Mouse (Mus musculus) embryonic facial prominence, embryonic 12.5 days (tissue): Measurements from ENCODE around the gene Sap18b. TPM values are rescaled to one million over a fixed set of nuclear protein-coding genes. Genes with fewer than 3 reads are reported as not detected.

Experiments
- ATAC-seq: fragments of 200-750 bp; cut with Nextera tagmentation; 2 replicates; pipeline ENCODE4 v1.8.0; 2017; ENCODE audit not compliant: insufficient number of reproducible peaks, insufficient read depth, low FRiP score, low TSS enrichment
- H3K27ac ChIP-seq: fragments of 300-500 bp; sonication (generic); 2 replicates; pipeline ENCODE4 v1.5.1; 2016; ENCODE audit warnings: mild to moderate bottlenecking
- H3K27me3 ChIP-seq: fragments of 300-500 bp; sonication (generic); 2 replicates; pipeline ENCODE4 v1.6.1; 2016; ENCODE audit warnings: mild to moderate bottlenecking, moderate library complexity
- H3K36me3 ChIP-seq: fragments of 300-500 bp; sonication (generic); 2 replicates; pipeline ENCODE4 v1.6.1; 2016; ENCODE audit warnings: mild to moderate bottlenecking
- H3K4me1 ChIP-seq: fragments of 300-500 bp; sonication (generic); 2 replicates; pipeline ENCODE4 v1.6.1; 2016
- H3K4me2 ChIP-seq: fragments of 300-500 bp; sonication (generic); replicated peaks from 2 replicates; pipeline ENCODE4 v1.6.1; 2016; ENCODE audit warnings: mild to moderate bottlenecking, moderate library complexity
- H3K4me3 ChIP-seq: fragments of 300-500 bp; sonication (generic); 2 replicates; pipeline ENCODE4 v1.5.1; 2016; ENCODE audit warnings: mild to moderate bottlenecking
- H3K9ac ChIP-seq: fragments of 300-500 bp; sonication (generic); 2 replicates; pipeline ENCODE4 v1.6.1; 2016; ENCODE audit warnings: mild to moderate bottlenecking, moderate library complexity
- H3K9me3 ChIP-seq: fragments of 300-500 bp; sonication (generic); 2 replicates; pipeline ENCODE4 v1.6.1; 2016; ENCODE audit warnings: mild to moderate bottlenecking, moderate library complexity
- WGBS: fragments of 180-500 bp; shearing (Covaris S2); methylation state at CpG from one replicate; pipeline ENCODE4 v1.1.7; 2016; 5-methylcytosine and 5-hydroxymethylcytosine counted together
- polyA plus RNA-seq: library from polyadenylated mRNA; unstranded; fragments of >200 nt; fragmentation: Nextera tagmentation; extraction: Ambion mirVana; gene quantifications from 2 replicates; pipeline ENCODE4 v1.2.1, GENCODE M21; 2016

Gene Sap18b
- polyA plus RNA-seq, 1 experiment from 2014 or later, result 387 TPM

GRCm38 (mm10) chr8:95806461-95807191 lies 18.5 kb upstream of the Sap18b start:
- Histone ChIP-seq H3K4me1 (peaks cover 17% of the 10 kb centered on the region), H3K9ac (peak overlapping the region; percentile 98), H3K4me3 (peak overlapping the region; percentile 98), H3K27ac (peak overlapping the region; percentile 97), H3K36me3 (peaks cover 4% of the 10 kb centered on the region; the same call in 1 of the 2 replicates), H3K27me3 (no peaks in the 10 kb centered on the region), H3K4me2 (peak overlapping the region; percentile 79), H3K9me3 (no peaks in the 10 kb centered on the region)
- ATAC-seq, result 0 out of 2 replicates have a peak, but pooled peaks have one; percentile 0
- under 1% methylated on average over 64 of the region's 69 CpGs for WGBS

- H3K4me1 ChIP-seq, result peaks cover 14% of the 10 kb centered on the region
- ATAC-seq, result peak; percentile 98
- peak within 1 kb of the TSS; percentile 97 for H3K27ac ChIP-seq
- under 1% methylated on average over 44 of the region's 44 CpGs for WGBS
- H3K4me2 ChIP-seq, result peak within 1 kb of the TSS; percentile 79
- H3K9ac ChIP-seq, result peak within 1 kb of the TSS; percentile 98
- no peaks in the 10 kb centered on the region for H3K27me3 ChIP-seq
- peak within 1 kb of the TSS; percentile 98 for H3K4me3 ChIP-seq
- H3K9me3 ChIP-seq, result no peaks in the 10 kb centered on the region
- H3K36me3 ChIP-seq, result peaks cover under 1% of the 10 kb centered on the region; the same call in 1 of the 2 replicates
Observed at GRCm38 (mm10) chr8:95807331-95807843, 17.8 kb upstream of the Sap18b start, which contains the start of gene Cnot1. TSS of gene Cnot1 (minus strand) at chr8:95807464.

- ATAC-seq, result peak; percentile 92
- Histone ChIP-seq H3K4me2 (peak overlapping the region; percentile 48), H3K4me3 (peak overlapping the region; percentile 98), H3K36me3 (no peaks in the 10 kb centered on the region), H3K27me3 (no peaks in the 10 kb centered on the region), H3K4me1 (peaks cover 14% of the 10 kb centered on the region), H3K9ac (peak overlapping the region; percentile 98), H3K27ac (peak overlapping the region; percentile 92), H3K9me3 (no peaks in the 10 kb centered on the region)
- WGBS, result under 1% methylated on average over 20 of the region's 20 CpGs
Observed at GRCm38 (mm10) chr8:95807861-95808260, 17.3 kb upstream of the Sap18b start.

- Histone ChIP-seq H3K4me2 (no peak overlapping the region), H3K9ac (no peak overlapping the region), H3K27ac (no peak overlapping the region), H3K36me3 (no peaks in the 10 kb centered on the region), H3K4me3 (no peak overlapping the region), H3K9me3 (no peaks in the 10 kb centered on the region), H3K27me3 (no peaks in the 10 kb centered on the region), H3K4me1 (peaks cover 14% of the 10 kb centered on the region)
- ATAC-seq, result no peak
- 83% methylated on average over 4 of the region's 4 CpGs for WGBS
Observed at GRCm38 (mm10) chr8:95808631-95809030, 16.5 kb upstream of the Sap18b start.

- Histone ChIP-seq H3K9me3 (no peaks in the 10 kb centered on the region), H3K36me3 (no peaks in the 10 kb centered on the region), H3K4me1 (peaks cover 14% of the 10 kb centered on the region), H3K27ac (no peak overlapping the region), H3K27me3 (no peaks in the 10 kb centered on the region), H3K9ac (no peak overlapping the region), H3K4me3 (no peak overlapping the region), H3K4me2 (no peak overlapping the region)
- WGBS, result 83% methylated on average over 5 of the region's 5 CpGs
- ATAC-seq, result no peak
Observed at GRCm38 (mm10) chr8:95809116-95809515, 16.0 kb upstream of the Sap18b start.

GRCm38 (mm10) chr8:95810184-95810591 lies 15.0 kb upstream of the Sap18b start:
- 62% methylated on average over 3 of the region's 3 CpGs for WGBS
- ATAC-seq, result no peak
- Histone ChIP-seq H3K9ac (no peak overlapping the region), H3K4me1 (peaks cover 10% of the 10 kb centered on the region), H3K27ac (no peak overlapping the region), H3K4me3 (no peak overlapping the region), H3K9me3 (no peaks in the 10 kb centered on the region), H3K4me2 (no peak overlapping the region), H3K27me3 (no peaks in the 10 kb centered on the region), H3K36me3 (no peaks in the 10 kb centered on the region)

- 46% methylated on average over 6 of the region's 6 CpGs for WGBS
- Histone ChIP-seq H3K27me3 (no peaks in the 10 kb centered on the region), H3K4me2 (no peak overlapping the region), H3K4me3 (no peak overlapping the region), H3K36me3 (no peaks in the 10 kb centered on the region), H3K27ac (no peak overlapping the region), H3K9me3 (no peaks in the 10 kb centered on the region), H3K4me1 (no peaks in the 10 kb centered on the region), H3K9ac (no peak overlapping the region)
- no peak for ATAC-seq
Observed at GRCm38 (mm10) chr8:95816044-95816708, 9.0 kb upstream of the Sap18b start.

GRCm38 (mm10) chr8:95817597-95817996 lies 7.5 kb upstream of the Sap18b start:
- Histone ChIP-seq H3K4me1 (no peaks in the 10 kb centered on the region), H3K9ac (no peak overlapping the region), H3K27ac (no peak overlapping the region), H3K4me3 (no peak overlapping the region), H3K9me3 (no peaks in the 10 kb centered on the region), H3K36me3 (no peaks in the 10 kb centered on the region), H3K27me3 (no peaks in the 10 kb centered on the region), H3K4me2 (no peak overlapping the region)
- ATAC-seq, result no peak
- 61% methylated on average over 3 of the region's 3 CpGs for WGBS

GRCm38 (mm10) chr8:95818211-95818610 lies 6.9 kb upstream of the Sap18b start:
- Histone ChIP-seq H3K27ac (no peak overlapping the region), H3K4me3 (no peak overlapping the region), H3K9ac (no peak overlapping the region), H3K9me3 (no peaks in the 10 kb centered on the region), H3K4me1 (no peaks in the 10 kb centered on the region), H3K4me2 (no peak overlapping the region), H3K36me3 (no peaks in the 10 kb centered on the region), H3K27me3 (no peaks in the 10 kb centered on the region)
- ATAC-seq, result no peak
- WGBS, result 28% methylated on average over 1 of the region's 1 CpGs

- H3K36me3 ChIP-seq, result no peaks in the 10 kb centered on the region
- H3K9me3 ChIP-seq, result no peaks in the 10 kb centered on the region
- no peak overlapping the region for H3K4me2 ChIP-seq
- no peaks in the 10 kb centered on the region for H3K4me1 ChIP-seq
- WGBS, result 85% methylated on average over 6 of the region's 6 CpGs
- H3K9ac ChIP-seq, result no peak overlapping the region
- no peaks in the 10 kb centered on the region for H3K27me3 ChIP-seq
- no peak overlapping the region for H3K27ac ChIP-seq
- no peak for ATAC-seq
- H3K4me3 ChIP-seq, result no peak overlapping the region
Observed at GRCm38 (mm10) chr8:95821266-95821665, 3.9 kb upstream of the Sap18b start.

- Histone ChIP-seq H3K9ac (no peak overlapping the region), H3K4me3 (no peak overlapping the region), H3K27ac (no peak overlapping the region), H3K4me1 (no peaks in the 10 kb centered on the region), H3K27me3 (no peaks in the 10 kb centered on the region), H3K9me3 (no peaks in the 10 kb centered on the region), H3K36me3 (no peaks in the 10 kb centered on the region), H3K4me2 (no peak overlapping the region)
- ATAC-seq, result no peak
- WGBS, result 84% methylated on average over 5 of the region's 5 CpGs
Observed at GRCm38 (mm10) chr8:95822096-95822495, 3.0 kb upstream of the Sap18b start.

- 72% methylated on average over 3 of the region's 3 CpGs for WGBS
- H3K27me3 ChIP-seq, result no peaks in the 10 kb centered on the region
- H3K4me1 ChIP-seq, result no peaks in the 10 kb centered on the region
- no peaks in the 10 kb centered on the region for H3K36me3 ChIP-seq
- no peak overlapping the region for H3K4me3 ChIP-seq
- no peak overlapping the region for H3K27ac ChIP-seq
- H3K9ac ChIP-seq, result no peak overlapping the region
- ATAC-seq, result no peak
- H3K4me2 ChIP-seq, result no peak overlapping the region
- H3K9me3 ChIP-seq, result no peaks in the 10 kb centered on the region
Observed at GRCm38 (mm10) chr8:95822699-95823098, 2.4 kb upstream of the Sap18b start.
